Mouse (Mus musculus): ENCODE results near the gene Tnfrsf25. TPM values are rescaled to one million over a fixed set of nuclear protein-coding genes. Genes with fewer than 3 reads are reported as not detected.

The Tnfrsf25 gene
- total and polyA plus RNA-seq, 3 experiments: 1.5 TPM; not detected in 2

DNA sequence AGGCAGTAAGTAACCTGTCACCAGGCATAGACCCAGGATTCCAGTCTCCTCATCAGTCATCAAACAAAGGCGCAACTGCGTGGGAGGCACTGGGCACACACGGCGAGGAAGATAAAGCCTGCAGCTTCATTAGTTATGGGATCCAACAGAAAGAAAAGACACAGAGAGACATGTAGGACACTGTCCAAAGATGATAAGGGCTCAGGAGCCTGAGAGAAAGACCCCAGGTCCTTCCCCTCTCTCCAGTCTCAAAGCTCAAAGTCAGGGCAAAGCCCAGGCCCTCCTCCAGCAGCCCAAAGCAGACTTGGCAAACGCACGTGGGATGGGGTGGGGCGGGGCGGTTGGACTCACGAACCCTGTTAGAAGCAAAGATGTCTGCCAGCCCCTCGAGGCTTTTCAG is 29.7 kb downstream of the Tnfrsf25 start:
- H3K9me3 ChIP-seq (replicated peaks; ENCODE audit: low read length): peaks cover 4% of the 10 kb centered on the region
- dilution Hi-C loops (cut with MboI; ENCODE audit: extremely low pct_ligation_motif_present, extremely low pct_unique_long_range_greater_than_20kb, low sequenced_read_pairs): no loop called here
- H3K4me3 ChIP-seq (replicated peaks in 1 of 3; ENCODE audit: low read depth in 2 of 3, low read length in 2 of 3, poor library complexity in 1 of 3): no peak overlapping the region
- no peak overlapping the region for H3K27ac ChIP-seq (ENCODE audit: insufficient read depth, low read depth)
- in situ Hi-C loops (cut with MboI; ENCODE audit: low pct_ligation_motif_present, low pct_unique_long_range_greater_than_20kb, low sequenced_read_pairs): no loop called here
- H3K4me2 ChIP-seq (ENCODE audit: insufficient read depth, low read depth, poor library complexity, severe bottlenecking): no peak overlapping the region
- no peak overlapping the region for H3K9ac ChIP-seq (ENCODE audit: insufficient read depth, low read depth)
- TF ChIP-seq CHD1 (IDR thresholded peaks at IDR 0.05; ENCODE audit: low read depth, low read length) (no peak), MAFK (IDR thresholded peaks at IDR 0.05; ENCODE audit: insufficient replicate concordance, low read length) (no peak), ZC3H11A (IDR thresholded peaks at IDR 0.05; ENCODE audit: low read depth, low read length) (no peak), UBTF (IDR thresholded peaks at IDR 0.05; ENCODE audit: low read depth, low read length) (no peak), MAZ (IDR thresholded peaks at IDR 0.05; ENCODE audit: low read depth, low read length) (no peak), ELF1 (IDR thresholded peaks at IDR 0.05; ENCODE audit: low read depth, low read length) (no peak), RAD21 (IDR thresholded peaks at IDR 0.05; ENCODE audit: low read depth, low read length) (no peak), E2F4 (IDR thresholded peaks at IDR 0.05; ENCODE audit: insufficient replicate concordance, low read depth, low read length) (no peak), TBP (conservative IDR thresholded peaks at IDR 0.05; ENCODE audit: low read depth, low read length) (no peak), MXI1 (IDR thresholded peaks at IDR 0.05; ENCODE audit: low read depth, low read length) (no peak), MEF2A (IDR thresholded peaks at IDR 0.05; ENCODE audit: borderline replicate concordance, low read depth, low read length) (no peak), IRF4 (IDR thresholded peaks at IDR 0.05; ENCODE audit: low read depth, low read length) (no peak), POLR2A (IDR thresholded peaks at IDR 0.05; ENCODE audit: low read depth, low read length) (no peak), ZKSCAN1 (IDR thresholded peaks at IDR 0.05; ENCODE audit: borderline replicate concordance, low read depth, low read length) (no peak), JUN (IDR thresholded peaks at IDR 0.05; ENCODE audit: insufficient read depth, low read depth, low read length) (no peak), CTCF (conservative IDR thresholded peaks at IDR 0.05 in 1 of 2, IDR thresholded peaks at IDR 0.05 in 1 of 2; ENCODE audit: low read depth in 2 of 2, low read length in 2 of 2) (no peak), MYC (IDR thresholded peaks at IDR 0.05; ENCODE audit: low read depth, low read length) (no peak), POLR2AphosphoS2 (IDR thresholded peaks at IDR 0.05; ENCODE audit: low read depth, low read length) (no peak), NELFE (IDR thresholded peaks at IDR 0.05; ENCODE audit: low read depth, low read length) (no peak), BHLHE40 (IDR thresholded peaks at IDR 0.05; ENCODE audit: low read depth, low read length) (no peak)
- H3K27me3 ChIP-seq (replicated peaks): peaks cover 90% of the 10 kb centered on the region
- no peaks in the 10 kb centered on the region for H3K36me3 ChIP-seq (replicated peaks in 1 of 2; ENCODE audit: control insufficient read depth in 1 of 2, insufficient read depth in 1 of 2, low read length in 1 of 2)
- no peaks in the 10 kb centered on the region for H3K79me2 ChIP-seq (replicated peaks; ENCODE audit: control insufficient read depth, extremely low read depth, insufficient read depth, poor library complexity, severe bottlenecking)
- DNase-seq (ENCODE audit: extremely low read depth): no peak
- no peaks in the 10 kb centered on the region; a peak in 1 of 4 replicates for H3K4me1 ChIP-seq (ENCODE audit: control insufficient read depth in 1 of 2, insufficient read depth in 2 of 2)

- in situ Hi-C loops (cut with MboI; ENCODE audit: low pct_ligation_motif_present, low pct_unique_long_range_greater_than_20kb, low sequenced_read_pairs): no loop called here
Measured at GRCm38 (mm10) chr4:152146033-152146827, 30.5 kb downstream of the Tnfrsf25 start.

More at GRCm38 (mm10) chr4:152146033-152146827, 30.5 kb downstream of the Tnfrsf25 start:
- H3K4me3 ChIP-seq (replicated peaks in 1 of 3; ENCODE audit: low read depth in 2 of 3, low read length in 2 of 3, poor library complexity in 1 of 3): no peak overlapping the region
- H3K36me3 ChIP-seq (replicated peaks in 1 of 2; ENCODE audit: control insufficient read depth in 1 of 2, insufficient read depth in 1 of 2, low read length in 1 of 2): no peaks in the 10 kb centered on the region
- H3K27me3 ChIP-seq (replicated peaks): peaks cover 89% of the 10 kb centered on the region
- no peak for TF ChIP-seq KAT2A (IDR thresholded peaks at IDR 0.05; ENCODE audit: insufficient replicate concordance, low read length)
- TF ChIP-seq RAD21 (IDR thresholded peaks at IDR 0.05; ENCODE audit: low read depth, low read length): no peak
- no peak for TF ChIP-seq ZKSCAN1 (IDR thresholded peaks at IDR 0.05; ENCODE audit: borderline replicate concordance, low read depth, low read length)
- TF ChIP-seq ZNF384 (IDR thresholded peaks at IDR 0.05; ENCODE audit: low read depth, low read length): no peak
- TF ChIP-seq RCOR1 (conservative IDR thresholded peaks at IDR 0.05; ENCODE audit: low read depth, low read length): no peak
- TF ChIP-seq SIN3A (IDR thresholded peaks at IDR 0.05; ENCODE audit: low read length): no peak
- no peak for TF ChIP-seq USF1 (IDR thresholded peaks at IDR 0.05; ENCODE audit: low read depth, low read length)
- TF ChIP-seq ZC3H11A (IDR thresholded peaks at IDR 0.05; ENCODE audit: low read depth, low read length): no peak
- TF ChIP-seq MYC (IDR thresholded peaks at IDR 0.05; ENCODE audit: low read depth, low read length): no peak
- no peak for TF ChIP-seq CTCF (conservative IDR thresholded peaks at IDR 0.05 in 1 of 2, IDR thresholded peaks at IDR 0.05 in 1 of 2; ENCODE audit: low read depth in 2 of 2, low read length in 2 of 2)
- no peak for TF ChIP-seq SMC3 (IDR thresholded peaks at IDR 0.05; ENCODE audit: low read depth, low read length)
- no peak for TF ChIP-seq NELFE (IDR thresholded peaks at IDR 0.05; ENCODE audit: low read depth, low read length)
- no peak for TF ChIP-seq ZMIZ1 (IDR thresholded peaks at IDR 0.05; ENCODE audit: low read depth, low read length)
- no peak for TF ChIP-seq USF2 (conservative IDR thresholded peaks at IDR 0.05; ENCODE audit: low read depth, low read length)
- TF ChIP-seq TCF12 (IDR thresholded peaks at IDR 0.05; ENCODE audit: low read depth, low read length): no peak
- TF ChIP-seq HCFC1 (IDR thresholded peaks at IDR 0.05; ENCODE audit: low read depth, low read length): no peak
- no peak overlapping the region for H3K9ac ChIP-seq (ENCODE audit: insufficient read depth, low read depth)
- DNase-seq (ENCODE audit: extremely low read depth): no peak
- no peaks in the 10 kb centered on the region for H3K4me1 ChIP-seq (ENCODE audit: control insufficient read depth in 1 of 2, insufficient read depth in 2 of 2)
- dilution Hi-C loops (cut with MboI; ENCODE audit: extremely low pct_ligation_motif_present, extremely low pct_unique_long_range_greater_than_20kb, low sequenced_read_pairs): no loop called here
- H3K79me2 ChIP-seq (replicated peaks; ENCODE audit: control insufficient read depth, extremely low read depth, insufficient read depth, poor library complexity, severe bottlenecking): no peaks in the 10 kb centered on the region
- H3K27ac ChIP-seq (ENCODE audit: insufficient read depth, low read depth): no peak overlapping the region
- H3K4me2 ChIP-seq (ENCODE audit: insufficient read depth, low read depth, poor library complexity, severe bottlenecking): no peak overlapping the region
- H3K9me3 ChIP-seq (replicated peaks; ENCODE audit: low read length): peaks cover 4% of the 10 kb centered on the region
